Mouse (Mus musculus) G1E-ER4 (cell line): Measurements from ENCODE around the gene Insm2. TPM values are rescaled to one million over a fixed set of nuclear protein-coding genes. Genes with fewer than 3 reads are reported as not detected.

Experiments used
- GATA1 ChIP-seq: IDR thresholded peaks from one replicate; pipeline ENCODE4 v1.8.0; 2012; ENCODE audit warnings: low read length, inconsistent platforms
- polyA plus RNA-seq: library from polyadenylated mRNA; stranded (reverse); fragments of >175 nt; gene quantifications from 2 replicates; pipeline ENCODE4 v1.2.3, GENCODE M21; 2012

Gene Insm2
- polyA plus RNA-seq, 1 experiment = not detected

DNA sequence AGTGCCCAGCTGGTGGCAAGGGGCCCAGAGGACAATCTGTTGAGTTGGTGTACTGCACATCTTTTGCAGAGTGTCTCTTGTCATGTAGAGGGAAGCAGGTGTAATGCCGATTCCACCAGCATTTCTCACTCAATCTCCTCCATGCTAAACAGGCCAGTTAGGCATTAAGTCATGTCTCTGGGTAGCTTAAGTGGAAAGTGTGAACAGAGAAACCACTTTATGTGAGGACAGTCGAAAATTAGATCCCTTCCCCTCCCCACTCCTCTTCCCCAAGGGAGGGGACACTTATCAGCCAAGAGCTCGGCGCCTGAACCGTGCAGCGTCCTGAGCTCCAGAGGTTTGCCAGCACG is 715 bp upstream of the Insm2 start:
- TF ChIP-seq GATA1 = no peak

GRCm38 (mm10) chr12:55599639-55600502 is 644 bp downstream of the Insm2 start:
- TF ChIP-seq GATA1 = no peak

- no peak for TF ChIP-seq GATA1
Observed at GRCm38 (mm10) chr12:55600503-55600994, 1.3 kb downstream of the Insm2 start.

GRCm38 (mm10) chr12:55604411-55604810 is 5.2 kb downstream of the Insm2 start:
- TF ChIP-seq GATA1 = no peak

DNA sequence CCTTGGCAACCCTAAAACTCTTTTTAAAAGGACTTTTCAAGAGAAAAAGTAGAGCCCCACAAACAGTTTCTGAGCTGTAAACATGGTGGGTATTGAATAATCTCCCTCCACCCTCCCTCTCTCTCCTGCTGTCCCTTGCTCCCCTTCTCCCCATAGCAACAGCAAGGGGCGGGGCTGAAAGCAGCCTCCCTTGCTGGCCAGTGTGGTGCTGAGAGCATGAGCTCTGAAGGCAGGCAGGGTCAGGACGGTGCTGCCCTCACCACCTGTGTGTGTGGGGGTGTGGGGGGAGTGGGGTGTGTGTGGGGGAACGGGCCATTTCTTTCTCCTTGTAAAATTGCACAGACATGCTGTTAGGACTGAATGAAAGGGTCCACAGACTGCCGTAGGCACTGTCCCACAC is 8.7 kb downstream of the Insm2 start:
- no peak for TF ChIP-seq GATA1

- TF ChIP-seq GATA1 = no peak
Observed at GRCm38 (mm10) chr12:55610812-55611211, 11.6 kb downstream of the Insm2 start.

DNA sequence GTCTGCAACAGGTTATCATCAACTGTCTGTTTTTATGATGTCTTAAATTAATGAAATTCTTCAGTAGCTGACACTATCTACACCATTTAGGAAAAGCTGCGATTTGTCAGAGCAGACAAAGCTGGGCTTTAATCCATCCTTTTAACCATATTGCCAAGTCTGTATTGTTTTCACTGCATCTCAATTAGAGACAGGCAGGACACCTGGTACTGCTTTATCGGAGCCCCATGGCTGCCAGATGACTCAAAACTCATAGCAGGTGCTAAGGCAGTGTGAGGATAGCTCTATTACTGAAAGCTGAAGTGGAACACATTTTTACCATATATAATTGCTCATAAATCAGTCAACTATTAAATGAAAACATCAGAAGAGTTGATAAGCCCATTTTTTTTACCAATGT is 21.1 kb downstream of the Insm2 start:
- no peak for TF ChIP-seq GATA1

- TF ChIP-seq GATA1 = no peak
Observed at GRCm38 (mm10) chr12:55622615-55623245, 23.5 kb downstream of the Insm2 start.

- no peak for TF ChIP-seq GATA1
Observed at GRCm38 (mm10) chr12:55623254-55623653, 24.0 kb downstream of the Insm2 start.

GRCm38 (mm10) chr12:55626711-55627110 is 27.5 kb downstream of the Insm2 start:
- TF ChIP-seq GATA1 = no peak

GRCm38 (mm10) chr12:55648011-55648525 is 48.8 kb downstream of the Insm2 start:
- TF ChIP-seq GATA1 = no peak

Other genes starting within 250 kb of the Insm2 start
- 12.2 and 18.9 TPM in 2 replicates for gene Psma6, start 215.2 kb upstream of the Insm2 start, polyA plus RNA-seq
- 5.2 and 5.8 TPM in 2 replicates for gene Nfkbia, start 106.8 kb upstream of the Insm2 start, polyA plus RNA-seq
- not detected in 2 replicates for gene Aldoart2, start 34.2 kb upstream of the Insm2 start, polyA plus RNA-seq
- 17.4 and 23.4 TPM in 2 replicates for gene Ralgapa1, start 221.7 kb downstream of the Insm2 start, polyA plus RNA-seq
- gene Brms1l, start 236.9 kb downstream of the Insm2 start, polyA plus RNA-seq = 55.6 and 82.1 TPM in 2 replicates